ENCODE assay signal across 8 mouse cellular contexts in the genomic region with DNA sequence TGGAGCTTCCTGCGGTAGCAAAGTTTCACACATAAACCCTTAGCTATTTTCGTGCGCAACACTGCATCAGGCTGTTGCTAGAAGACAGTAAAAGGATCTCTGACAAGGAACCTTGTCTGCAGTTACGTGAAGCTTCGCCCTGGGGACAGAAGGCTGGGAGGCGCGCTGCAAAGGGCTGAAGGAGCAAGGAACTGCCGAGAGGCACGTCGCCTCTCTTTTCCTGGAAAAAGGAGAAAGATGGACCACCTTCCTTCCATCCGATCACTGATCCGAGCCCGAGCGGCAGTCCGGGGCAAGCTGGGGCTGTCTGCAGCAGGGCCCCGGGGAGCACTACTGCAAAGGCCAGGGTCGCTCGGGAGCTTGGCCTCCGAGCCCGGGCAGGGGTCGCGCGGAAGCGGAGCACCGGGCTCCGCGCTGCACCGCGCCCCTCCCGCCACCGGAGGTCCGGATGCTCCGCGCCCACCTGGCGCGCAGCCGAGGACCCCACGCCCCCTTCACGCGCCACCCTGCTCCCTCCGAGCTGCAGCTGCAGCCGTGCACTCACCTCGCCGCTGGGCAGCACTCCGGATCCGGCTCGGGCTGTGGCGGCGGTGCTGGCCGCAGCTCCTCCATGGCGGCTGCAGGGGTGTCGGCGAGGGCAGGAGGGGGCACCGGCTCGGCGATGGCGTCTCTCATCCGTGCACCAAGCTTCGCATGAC. TPM values are rescaled to one million over a fixed set of nuclear protein-coding genes. Genes with fewer than 3 reads are reported as not detected.
A peak's percentile ranks its signal among the peaks of the same experiment; 100 is the strongest.
DNase-seq lines count a peak whose midpoint lies in the region; ATAC-seq and TF ChIP-seq lines count a peak whose summit lies in the region.

No protein-coding gene starts in this region.

- H3K9ac ChIP-seq in kidney, embryonic 15.5 days: peak overlapping the region; percentile 95
- peak overlapping the region; percentile 79 for H3K9ac ChIP-seq in MEL (ENCODE audit: control insufficient read depth, low read depth, low read length, poor library complexity, severe bottlenecking)
- H3K9ac ChIP-seq in embryonic facial prominence, embryonic 11.5 days (replicated peaks; ENCODE audit: low read length): peak overlapping the region; percentile 93
- H3K9ac ChIP-seq in intestine, embryonic 14.5 days (ENCODE audit: low read length): peak overlapping the region; percentile 88
- H3K9ac ChIP-seq in midbrain, embryonic 13.5 days (replicated peaks): peak overlapping the region; percentile 95

- TF ChIP-seq CTCF in MEL (IDR thresholded peaks at IDR 0.05 in 2 of 3, conservative IDR thresholded peaks at IDR 0.05 in 1 of 3; ENCODE audit: control insufficient read depth in 1 of 3, insufficient read depth in 1 of 3, low read depth in 2 of 3, low read length in 3 of 3, poor library complexity in 1 of 3, severe bottlenecking in 1 of 3): no peak

- no peak for DNase-seq in kidney, adult 8-10 months
- DNase-seq in MEL (ENCODE audit: low read depth, low spot score): peak; percentile 58
- peak; percentile 55 for DNase-seq in embryonic facial prominence, embryonic 11.5 days (ENCODE audit: low spot score)
- DNase-seq in intestine, embryonic 14.5 days (ENCODE audit: low spot score): peak; percentile 75
- no peak for DNase-seq in urinary bladder, postnatal 36 days (ENCODE audit: low spot score in 2 of 2)
- DNase-seq in adrenal gland, adult (ENCODE audit: inconsistent age in 2 of 2, low spot score in 1 of 2): no peak

- no peaks in the 10 kb centered on the region for H3K9me3 ChIP-seq in kidney, embryonic 15.5 days (replicated peaks)
- no peaks in the 10 kb centered on the region for H3K9me3 ChIP-seq in MEL (replicated peaks; ENCODE audit: insufficient read depth, low read length)
- H3K9me3 ChIP-seq in embryonic facial prominence, embryonic 11.5 days (replicated peaks; ENCODE audit: control insufficient read depth, low read length): no peaks in the 10 kb centered on the region
- H3K9me3 ChIP-seq in intestine, embryonic 14.5 days (ENCODE audit: control insufficient read depth, low read length): no peaks in the 10 kb centered on the region
- H3K9me3 ChIP-seq in midbrain, embryonic 13.5 days: no peaks in the 10 kb centered on the region

- no peaks in the 10 kb centered on the region for H3K36me3 ChIP-seq in kidney, embryonic 15.5 days
- H3K36me3 ChIP-seq in MEL (ENCODE audit: control insufficient read depth in 1 of 2, insufficient read depth in 2 of 2, low read length in 2 of 2): peaks cover 0 to 11% of the 10 kb centered on the region in 2 experiments; a peak in 2 of 4 replicates
- no peaks in the 10 kb centered on the region for H3K36me3 ChIP-seq in embryonic facial prominence, embryonic 11.5 days (replicated peaks; ENCODE audit: control insufficient read depth, insufficient read depth, low read depth, low read length)
- H3K36me3 ChIP-seq in intestine, embryonic 14.5 days (ENCODE audit: control insufficient read depth, insufficient read depth, low read length): no peaks in the 10 kb centered on the region
- no peaks in the 10 kb centered on the region for H3K36me3 ChIP-seq in midbrain, embryonic 13.5 days

- H3K27me3 ChIP-seq in kidney, embryonic 15.5 days: no peaks in the 10 kb centered on the region
- no peaks in the 10 kb centered on the region for H3K27me3 ChIP-seq in MEL (ENCODE audit: control insufficient read depth in 1 of 2, insufficient read depth in 2 of 2, low read length in 2 of 2)
- H3K27me3 ChIP-seq in embryonic facial prominence, embryonic 11.5 days (ENCODE audit: control insufficient read depth, insufficient read depth, low read length): no peaks in the 10 kb centered on the region
- no peaks in the 10 kb centered on the region for H3K27me3 ChIP-seq in intestine, embryonic 14.5 days (replicated peaks; ENCODE audit: control insufficient read depth, insufficient read depth, low read length)
- no peaks in the 10 kb centered on the region for H3K27me3 ChIP-seq in midbrain, embryonic 13.5 days

- no peak for TF ChIP-seq EP300 in MEL (IDR thresholded peaks at IDR 0.05; ENCODE audit: low read depth in 1 of 2, low read length in 2 of 2)

- no peak for TF ChIP-seq POLR2A in MEL (IDR thresholded peaks at IDR 0.05; ENCODE audit: control insufficient read depth in 1 of 2, insufficient read depth in 1 of 2, low read depth in 1 of 2, low read length in 2 of 2, poor library complexity in 1 of 2)

- peaks cover 9% of the 10 kb centered on the region for H3K79me2 ChIP-seq in MEL (ENCODE audit: control insufficient read depth, insufficient read depth, low read length, poor library complexity)

- H3K4me1 ChIP-seq in kidney, embryonic 15.5 days: peaks cover 37% of the 10 kb centered on the region
- H3K4me1 ChIP-seq in MEL (ENCODE audit: control insufficient read depth in 1 of 2, insufficient read depth in 2 of 2, low read length in 2 of 2): peaks cover 4 to 16% of the 10 kb centered on the region in 2 experiments; a peak in 3 of 4 replicates
- no peaks in the 10 kb centered on the region for H3K4me1 ChIP-seq in embryonic facial prominence, embryonic 11.5 days (ENCODE audit: control insufficient read depth, insufficient read depth, low read length)
- H3K4me1 ChIP-seq in intestine, embryonic 14.5 days (replicated peaks; ENCODE audit: control insufficient read depth, insufficient read depth, low read length): peaks cover 22% of the 10 kb centered on the region
- H3K4me1 ChIP-seq in midbrain, embryonic 13.5 days (replicated peaks): peaks cover 42% of the 10 kb centered on the region

- under 1% methylated on average over 48 of the region's 59 CpGs for WGBS in kidney, embryonic 15.5 days
- WGBS in embryonic facial prominence, embryonic 11.5 days: under 1% methylated on average over 54 of the region's 59 CpGs
- under 1% methylated on average over 59 of the region's 59 CpGs for WGBS in intestine, embryonic 14.5 days
- under 1% methylated on average over 57 of the region's 59 CpGs for WGBS in midbrain, embryonic 13.5 days

- no peak for TF ChIP-seq RAD21 in MEL (IDR thresholded peaks at IDR 0.05; ENCODE audit: low read depth, low read length)

- peak overlapping the region; percentile 97 for H3K27ac ChIP-seq in kidney, embryonic 15.5 days
- peak overlapping the region; percentile 15; the same call in 1 of the 2 replicates for H3K27ac ChIP-seq in MEL (ENCODE audit: control insufficient read depth, low read depth, low read length)
- H3K27ac ChIP-seq in embryonic facial prominence, embryonic 11.5 days (replicated peaks; ENCODE audit: low read depth, low read length): peak overlapping the region; percentile 94
- peak overlapping the region; percentile 95 for H3K27ac ChIP-seq in intestine, embryonic 14.5 days (ENCODE audit: low read depth)
- H3K27ac ChIP-seq in midbrain, embryonic 13.5 days: peak overlapping the region; percentile 99

- H3K4me3 ChIP-seq in kidney, embryonic 15.5 days (replicated peaks): peak overlapping the region; percentile 90
- peak overlapping the region; percentile 90 to 91 for H3K4me3 ChIP-seq in MEL (ENCODE audit: control insufficient read depth in 1 of 2, insufficient read depth in 1 of 2, low read depth in 2 of 2, low read length in 2 of 2)
- peak overlapping the region; percentile 96 for H3K4me3 ChIP-seq in embryonic facial prominence, embryonic 11.5 days (ENCODE audit: low read depth, low read length)
- peak overlapping the region; percentile 99 for H3K4me3 ChIP-seq in intestine, embryonic 14.5 days (ENCODE audit: low read depth, low read length)
- H3K4me3 ChIP-seq in midbrain, embryonic 13.5 days (replicated peaks): peak overlapping the region; percentile 97

- peak overlapping the region; percentile 75 for H3K4me2 ChIP-seq in kidney, embryonic 15.5 days
- peak overlapping the region; percentile 72 for H3K4me2 ChIP-seq in embryonic facial prominence, embryonic 11.5 days (ENCODE audit: low read depth, low read length)
- peak overlapping the region; percentile 82 for H3K4me2 ChIP-seq in intestine, embryonic 14.5 days (ENCODE audit: low read length)
- peak overlapping the region; percentile 79 for H3K4me2 ChIP-seq in midbrain, embryonic 13.5 days (replicated peaks)

- peak; percentile 84 for ATAC-seq in kidney, embryonic 15.5 days (replicated peaks; ENCODE audit: low FRiP score)
- ATAC-seq in embryonic facial prominence, embryonic 11.5 days (replicated peaks; ENCODE audit: insufficient number of reproducible peaks, low FRiP score, low TSS enrichment, low read depth): peak; percentile 87; the same call in 1 of the 2 replicates
- peak; percentile 76 for ATAC-seq in intestine, embryonic 14.5 days (replicated peaks; ENCODE audit: low FRiP score, low TSS enrichment, low read depth)
- ATAC-seq in midbrain, embryonic 13.5 days: peak; percentile 92

TF ChIP-seq in MEL, 35 proteins besides CTCF, POLR2A, EP300 and RAD21:
- TF ChIP-seq MXI1 (IDR thresholded peaks at IDR 0.05; ENCODE audit: low read depth, low read length) (0 out of 2 replicates have a peak, but pooled peaks have one; percentile 43), CHD1 (IDR thresholded peaks at IDR 0.05; ENCODE audit: low read depth, low read length) (no peak)

RNA-seq across cellular contexts. Expression of a gene that starts 0.5 kb away (rescaled TPM):
- 46.9 and 50.2 TPM in 2 replicates for polyA plus RNA-seq in kidney, embryonic 15.5 days (2015; fragmentation: Nextera tagmentation; extraction: Ambion mirVana)
- 18.0 and 18.8 TPM in 2 replicates for total RNA-seq in MEL (2012; rRNA removed)
- polyA plus RNA-seq in MEL (2012; ENCODE audit: insufficient read depth in 1 of 2, insufficient read length in 2 of 2, low read depth in 1 of 2, low replicate concordance in 2 of 2, missing spikeins in 1 of 2): 10 to 100 TPM in 1 of 2 experiments, not detected in 1; 20.4 TPM
- 38.8 and 42.0 TPM in 2 replicates for polyA plus RNA-seq in embryonic facial prominence, embryonic 11.5 days (2014; fragmentation: Nextera tagmentation; extraction: Ambion mirVana)
- 42.6 and 46.8 TPM in 2 replicates for polyA plus RNA-seq in intestine, embryonic 14.5 days (2014; fragmentation: Nextera tagmentation; extraction: Ambion mirVana)
- polyA plus RNA-seq in midbrain, embryonic 13.5 days (2015; fragmentation: Nextera tagmentation; extraction: Ambion mirVana): 43.8 and 48.5 TPM in 2 replicates

Comparison
In these comparisons a context has a peak if more than half of its experiments do, and no peak if none do; other contexts are left out.
1. H3K27ac ChIP-seq: peak in every context shown above with its lines; median percentile 99 in midbrain, embryonic 13.5 days; 97 in kidney, embryonic 15.5 days; 95 in intestine, embryonic 14.5 days; 94 in embryonic facial prominence, embryonic 11.5 days; 15 in MEL.
2. DNase-seq: peak in MEL (single experiment), embryonic facial prominence, embryonic 11.5 days (single experiment) and intestine, embryonic 14.5 days (single experiment); none in kidney, adult 8-10 months (0 of 2), urinary bladder, postnatal 36 days (0 of 2) and adrenal gland, adult (0 of 2).
3. Peak in every context shown above with its lines, with median percentiles within 50 percentile points of each other: ATAC-seq, H3K4me2 ChIP-seq, H3K4me3 ChIP-seq and H3K9ac ChIP-seq.